Mouse (Mus musculus): ENCODE results near the gene Tbx4.

- TF ChIP-seq E2F4 (IDR thresholded peaks at IDR 0.05; ENCODE audit: borderline replicate concordance, low read depth, low read length) (no peak), CTCF (IDR thresholded peaks at IDR 0.05 in 2 of 3, conservative IDR thresholded peaks at IDR 0.05 in 1 of 3; ENCODE audit: control insufficient read depth in 1 of 3, insufficient read depth in 1 of 3, low read depth in 2 of 3, low read length in 3 of 3, poor library complexity in 1 of 3, severe bottlenecking in 1 of 3) (no peak), EP300 (IDR thresholded peaks at IDR 0.05; ENCODE audit: low read depth in 1 of 2, low read length in 2 of 2) (no peak)
Observed at GRCm38 (mm10) chr11:85842596-85843346, 43.5 kb upstream of the Tbx4 start.

All from MEL (cell line).